Mouse (Mus musculus): ENCODE results near the gene Kiss1. TPM values are rescaled to one million over a fixed set of nuclear protein-coding genes. Genes with fewer than 3 reads are reported as not detected.

The Kiss1 gene
- not detected for polyA plus RNA-seq (2014; fragmentation: Illumina TruSeq; extraction: RNeasy Lipid Tissue Mini Kit (QIAGEN cat#74804); ENCODE audit: low read depth, low replicate concordance)

GRCm38 (mm10) chr1:133321267-133321925 is at the start of gene Kiss1:
Gene Kiss1, plus strand, starts transcription at chr1:133321875.

GRCm38 (mm10) chr1:133309652-133310267 is 11.9 kb upstream of the Kiss1 start, which contains the start of gene Golt1a:
Gene Golt1a, plus strand, starts transcription at chr1:133309800.

GRCm38 (mm10) chr1:133350210-133350609 is 28.5 kb downstream of the Kiss1 start, which contains the start of gene Ren1:
Gene Ren1, plus strand, starts transcription at chr1:133350510.

GRCm38 (mm10) chr1:133363276-133364021 is 41.8 kb downstream of the Kiss1 start, which contains the start of gene Etnk2:
Gene Etnk2, plus strand, starts transcription at chr1:133363572.

Other genes with a start within 250 kb of the Kiss1 start
- 37.3 TPM for gene Ppp1r15b, start 190.7 kb upstream of the Kiss1 start, polyA plus RNA-seq (2014; fragmentation: Illumina TruSeq; extraction: RNeasy Lipid Tissue Mini Kit (QIAGEN cat#74804); ENCODE audit: low read depth, low replicate concordance)
- 48.7 TPM for gene Plekha6, start 157.7 kb upstream of the Kiss1 start, polyA plus RNA-seq (2014; fragmentation: Illumina TruSeq; extraction: RNeasy Lipid Tissue Mini Kit (QIAGEN cat#74804); ENCODE audit: low read depth, low replicate concordance)
- gene Golt1a, start 12.1 kb upstream of the Kiss1 start, polyA plus RNA-seq (2014; fragmentation: Illumina TruSeq; extraction: RNeasy Lipid Tissue Mini Kit (QIAGEN cat#74804); ENCODE audit: low read depth, low replicate concordance) = 7.8 TPM
- gene Ren1, start 28.6 kb downstream of the Kiss1 start, polyA plus RNA-seq (2014; fragmentation: Illumina TruSeq; extraction: RNeasy Lipid Tissue Mini Kit (QIAGEN cat#74804); ENCODE audit: low read depth, low replicate concordance) = 0.57 TPM
- 5.3 TPM for gene Etnk2, start 41.7 kb downstream of the Kiss1 start, polyA plus RNA-seq (2014; fragmentation: Illumina TruSeq; extraction: RNeasy Lipid Tissue Mini Kit (QIAGEN cat#74804); ENCODE audit: low read depth, low replicate concordance)
- gene Sox13, start 102.5 kb downstream of the Kiss1 start, polyA plus RNA-seq (2014; fragmentation: Illumina TruSeq; extraction: RNeasy Lipid Tissue Mini Kit (QIAGEN cat#74804); ENCODE audit: low read depth, low replicate concordance) = 42.9 TPM

All from adipose tissue, adult 10 weeks (tissue).